Mouse (Mus musculus) hindbrain, embryonic 10.5 days (tissue): Measurements from ENCODE around the gene Zfp975. TPM values are rescaled to one million over a fixed set of nuclear protein-coding genes. Genes with fewer than 3 reads are reported as not detected.
"Not testable (repeated sequence)": the region's sequence is repeated elsewhere in the genome, so short reads cannot be mapped to it uniquely, and the experiment has no call there.

ENCODE experiments used
- DNase-seq: peaks from one replicate; pipeline ENCODE4 v3.0.0-alpha.2; 2017; ENCODE audit warnings: low spot score
- H3K27ac ChIP-seq: fragments of 300-500 bp; sonication (generic); 2 replicates; pipeline ENCODE4 v1.5.1; 2016; ENCODE audit warnings: mild to moderate bottlenecking, moderate library complexity
- H3K27me3 ChIP-seq: fragments of 300-500 bp; sonication (generic); 2 replicates; pipeline ENCODE4 v1.6.1; 2016; ENCODE audit warnings: mild to moderate bottlenecking; ENCODE audit not compliant: poor library complexity, insufficient read depth, severe bottlenecking
- H3K36me3 ChIP-seq: fragments of 300-500 bp; sonication (generic); 2 replicates; pipeline ENCODE4 v1.6.1; 2016; ENCODE audit warnings: mild to moderate bottlenecking, moderate library complexity
- H3K4me1 ChIP-seq: fragments of 300-500 bp; sonication (generic); replicated peaks from 2 replicates; pipeline ENCODE4 v1.6.1; 2016; ENCODE audit warnings: mild to moderate bottlenecking
- H3K4me3 ChIP-seq: fragments of 300-500 bp; sonication (generic); 2 replicates; pipeline ENCODE4 v1.5.1; 2016; ENCODE audit warnings: mild to moderate bottlenecking, moderate library complexity
- H3K9me3 ChIP-seq: fragments of 300-500 bp; sonication (generic); 2 replicates; pipeline ENCODE4 v1.6.1; 2016; ENCODE audit warnings: mild to moderate bottlenecking, moderate library complexity
- WGBS: fragments of 180-500 bp; shearing (Covaris S2); methylation state at CpG from one replicate; pipeline ENCODE4 v1.1.7; 2016; 5-methylcytosine and 5-hydroxymethylcytosine counted together
- polyA plus RNA-seq: library from polyadenylated mRNA; unstranded; fragments of >200 nt; fragmentation: Nextera tagmentation; extraction: Ambion mirVana; gene quantifications from 2 replicates; pipeline ENCODE4 v1.2.1, GENCODE M21; 2016

The Zfp975 gene
- 4.6 and 8.5 TPM in 2 replicates for polyA plus RNA-seq

GRCm38 (mm10) chr7:42692362-42693158 is at the start of gene Zfp975:
Gene Zfp975 (minus strand): TSS chr7:42692742.
- WGBS = 2% methylated on average over 23 of the region's 23 CpGs
- H3K4me1 ChIP-seq, H3K36me3 ChIP-seq, H3K9me3 ChIP-seq, H3K27me3 ChIP-seq: not testable (repeated sequence)
- Histone ChIP-seq H3K27ac (peak within 1 kb of the TSS; percentile 85), H3K4me3 (peak within 1 kb of the TSS; percentile 57)
- peak; percentile 80 for DNase-seq

GRCm38 (mm10) chr7:42738536-42739210 is 46.1 kb upstream of the Zfp975 start:
- H3K27ac ChIP-seq = no peak overlapping the region
- H3K27me3 ChIP-seq = no peaks in the 10 kb centered on the region
- no peaks in the 10 kb centered on the region for H3K36me3 ChIP-seq
- no peak overlapping the region for H3K4me3 ChIP-seq
- H3K4me1 ChIP-seq = no peaks in the 10 kb centered on the region
- DNase-seq = no peak
- H3K9me3 ChIP-seq = peaks cover 36% of the 10 kb centered on the region
- 90% methylated on average over 10 of the region's 10 CpGs for WGBS

GRCm38 (mm10) chr7:42726917-42727316 is 34.4 kb upstream of the Zfp975 start, which contains the start of gene Gm17067:
Gene Gm17067 (minus strand): TSS chr7:42727017.
- not testable (repeated sequence) for H3K27me3 ChIP-seq, H3K27ac ChIP-seq, H3K4me1 ChIP-seq

GRCm38 (mm10) chr7:42693251-42693650 is 709 bp upstream of the Zfp975 start:
- not testable (repeated sequence) for H3K27me3 ChIP-seq, H3K4me1 ChIP-seq, H3K9me3 ChIP-seq, H3K36me3 ChIP-seq
- Histone ChIP-seq H3K27ac (peak overlapping the region; percentile 85; the same call in 1 of the 2 replicates), H3K4me3 (peak overlapping the region; percentile 57)
- WGBS = 2% methylated on average over 4 of the region's 4 CpGs
- peak; percentile 18 for DNase-seq

More at GRCm38 (mm10) chr7:42726917-42727316, 34.4 kb upstream of the Zfp975 start, which contains the start of gene Gm17067:
- peaks cover 21% of the 10 kb centered on the region; the same call in 1 of the 2 replicates for H3K9me3 ChIP-seq
- DNase-seq, H3K36me3 ChIP-seq, H3K4me3 ChIP-seq: not testable (repeated sequence)
- 87% methylated on average over 4 of the region's 4 CpGs for WGBS

- not testable (repeated sequence) for DNase-seq, H3K27me3 ChIP-seq, H3K4me1 ChIP-seq, H3K27ac ChIP-seq, H3K4me3 ChIP-seq, H3K36me3 ChIP-seq
- peaks cover 41% of the 10 kb centered on the region for H3K9me3 ChIP-seq
- 88% methylated on average over 6 of the region's 6 CpGs for WGBS
Observed at GRCm38 (mm10) chr7:42680081-42680480, 12.5 kb downstream of the Zfp975 start.

GRCm38 (mm10) chr7:42679646-42680045 is 12.9 kb downstream of the Zfp975 start:
- H3K9me3 ChIP-seq = peaks cover 40% of the 10 kb centered on the region
- not testable (repeated sequence) for H3K27ac ChIP-seq, H3K27me3 ChIP-seq, H3K4me1 ChIP-seq, H3K4me3 ChIP-seq, H3K36me3 ChIP-seq, DNase-seq

GRCm38 (mm10) chr7:42660140-42660539 is 32.4 kb downstream of the Zfp975 start:
- H3K4me1 ChIP-seq, H3K27me3 ChIP-seq, H3K27ac ChIP-seq, H3K4me3 ChIP-seq: not testable (repeated sequence)
- WGBS = 71% methylated on average over 5 of the region's 5 CpGs
- DNase-seq = peak; percentile 2
- H3K9me3 ChIP-seq = peaks cover 55% of the 10 kb centered on the region
- H3K36me3 ChIP-seq = peaks cover 35% of the 10 kb centered on the region

GRCm38 (mm10) chr7:42655211-42655610 is 37.3 kb downstream of the Zfp975 start:
- not testable (repeated sequence) for H3K4me1 ChIP-seq, H3K36me3 ChIP-seq, H3K4me3 ChIP-seq, DNase-seq, H3K27me3 ChIP-seq, H3K27ac ChIP-seq
- peaks cover 40% of the 10 kb centered on the region for H3K9me3 ChIP-seq
- 74% methylated on average over 2 of the region's 2 CpGs for WGBS

- 26% methylated on average over 3 of the region's 3 CpGs for WGBS
- not testable (repeated sequence) for H3K27ac ChIP-seq
- DNase-seq = peak; percentile 12
Observed at GRCm38 (mm10) chr7:42643120-42643620, 49.4 kb downstream of the Zfp975 start.

GRCm38 (mm10) chr7:42642152-42643115 is 50.1 kb downstream of the Zfp975 start, which contains the start of gene Zfp976:
Gene Zfp976 (minus strand): TSS chr7:42642588.
- peak within 1 kb of the TSS; percentile 62; the same call in 1 of the 2 replicates for H3K27ac ChIP-seq
- 3% methylated on average over 25 of the region's 25 CpGs for WGBS
- not testable (repeated sequence) for H3K27me3 ChIP-seq

More at GRCm38 (mm10) chr7:42643120-42643620, 49.4 kb downstream of the Zfp975 start:
- H3K36me3 ChIP-seq, H3K27me3 ChIP-seq, H3K4me1 ChIP-seq: not testable (repeated sequence)
- H3K9me3 ChIP-seq = peaks cover 19% of the 10 kb centered on the region; the same call in 1 of the 2 replicates
- peak overlapping the region; percentile 51; the same call in 1 of the 2 replicates for H3K4me3 ChIP-seq

GRCm38 (mm10) chr7:42631031-42631430 is 61.5 kb downstream of the Zfp975 start:
- H3K9me3 ChIP-seq = peaks cover 41% of the 10 kb centered on the region
- not testable (repeated sequence) for H3K36me3 ChIP-seq, H3K27me3 ChIP-seq, H3K4me3 ChIP-seq, DNase-seq, H3K4me1 ChIP-seq, H3K27ac ChIP-seq

More at GRCm38 (mm10) chr7:42642152-42643115, 50.1 kb downstream of the Zfp975 start, which contains the start of gene Zfp976:
- Histone ChIP-seq H3K4me3 (peak within 1 kb of the TSS; percentile 51), H3K9me3 (peaks cover 16% of the 10 kb centered on the region; the same call in 1 of the 2 replicates)
- DNase-seq = peak; percentile 74
- not testable (repeated sequence) for H3K36me3 ChIP-seq, H3K4me1 ChIP-seq
